20 mouse cellular contexts compared by ENCODE assay signal in genomic region chr10:40406655-40407054, GRCm38 (mm10).
DNase-seq lines count a peak whose midpoint lies in the region; TF ChIP-seq lines count a peak whose summit lies in the region.
"Had no signal": no experiment of that assay in that cellular context is flagged by ENCODE, and none has a peak within 500 bp of the region (broad histone marks: within the 10 kb centered on the region; RNA-seq: fewer than 3 reads in every experiment).

No protein-coding gene starts in this region.

- intact Hi-C loops in left cerebral cortex, adult 2 months (cut with DNase I), result no loop called here

- no peak for TF ChIP-seq CTCF in left cerebral cortex, adult 2 months (IDR thresholded peaks at IDR 0.05)

- no peak overlapping the region for H3K4me3 ChIP-seq in left cerebral cortex, adult 2 months
- H3K4me3 ChIP-seq: forebrain, embryonic 15.5 days; heart, adult 2 months; heart, embryonic 10.5 days; heart, embryonic 13.5 days had no signal

- no peak for DNase-seq in left cerebral cortex, adult 2 months (ENCODE audit: extremely low spot score in 1 of 2, low spot score in 2 of 2)
- DNase-seq in left cerebral cortex, adult 8-10 months (ENCODE audit: low spot score in 2 of 2), result no peak
- DNase-seq in lung, postnatal 25 days (ENCODE audit: low spot score), result peak; percentile 9
- no peak for DNase-seq in lung, postnatal 10 days
- peak; percentile 44 for DNase-seq in gonadal fat pad, adult 2 months (ENCODE audit: low read depth)
- no peak for DNase-seq in adipocyte (ENCODE audit: low spot score)
- DNase-seq: adrenal gland, postnatal 10 days; adrenal gland, postnatal 36 days; cerebellum, adult 18-20 months; cerebellum, adult 9-10 months; cerebellum, postnatal 14 days; gastrocnemius, postnatal 25 days; heart, adult 2 months; heart, postnatal 14 days; heart, postnatal 4 days had no signal

- H3K27ac ChIP-seq in left cerebral cortex, adult 2 months, result peak overlapping the region; percentile 64
- H3K27ac ChIP-seq: forebrain, embryonic 15.5 days; heart, adult 2 months; heart, embryonic 10.5 days; heart, embryonic 13.5 days; hindbrain, embryonic 14.5 days; hindbrain, postnatal 0 days had no signal

Comparison
In these comparisons a context has a peak if more than half of its experiments do, and no peak if none do; other contexts are left out.
1. DNase-seq: peak in lung, postnatal 25 days (single experiment) and gonadal fat pad, adult 2 months (single experiment); none in left cerebral cortex, adult 2 months (0 of 2), left cerebral cortex, adult 8-10 months (0 of 2), lung, postnatal 10 days (single experiment) and adipocyte (single experiment).